Mouse (Mus musculus) liver, embryonic 12.5 days (tissue): ENCODE measurements at regions not wholly inside any gene's neighbourhood (a gene's known extent, or its start where the extent isn't known, plus 50 kb on each side); places are given as distances from the start of the nearest gene placed in this dataset.
A peak's percentile ranks its signal among the peaks of the same experiment; 100 is the strongest.

Source experiments
- ATAC-seq: fragments of 200-750 bp; cut with Nextera tagmentation; 2 replicates; pipeline ENCODE4 v1.8.0; 2017; ENCODE audit warnings: moderate number of reproducible peaks, mild to moderate bottlenecking, moderate library complexity
- H3K27ac ChIP-seq: fragments of 300-500 bp; sonication (generic); 2 replicates; pipeline ENCODE4 v1.5.1; 2016; ENCODE audit warnings: mild to moderate bottlenecking
- H3K27me3 ChIP-seq: fragments of 300-500 bp; sonication (generic); replicated peaks from 2 replicates; pipeline ENCODE4 v1.6.1; 2016; ENCODE audit warnings: mild to moderate bottlenecking, moderate library complexity
- H3K36me3 ChIP-seq: fragments of 300-500 bp; sonication (generic); 2 replicates; pipeline ENCODE4 v1.6.1; 2016; ENCODE audit warnings: mild to moderate bottlenecking, moderate library complexity
- H3K4me1 ChIP-seq: fragments of 300-500 bp; sonication (generic); 2 replicates; pipeline ENCODE4 v1.6.1; 2016
- H3K4me2 ChIP-seq: fragments of 300-500 bp; sonication (generic); 2 replicates; pipeline ENCODE4 v1.6.1; 2016; ENCODE audit warnings: mild to moderate bottlenecking, moderate library complexity
- H3K4me3 ChIP-seq: fragments of 300-500 bp; sonication (generic); 2 replicates; pipeline ENCODE4 v1.5.1; 2016; ENCODE audit warnings: mild to moderate bottlenecking, moderate library complexity
- H3K9ac ChIP-seq: fragments of 300-500 bp; sonication (generic); 2 replicates; pipeline ENCODE4 v1.6.1; 2016; ENCODE audit warnings: mild to moderate bottlenecking, moderate library complexity
- H3K9me3 ChIP-seq: fragments of 300-500 bp; sonication (generic); replicated peaks from 2 replicates; pipeline ENCODE4 v1.6.1; 2016; ENCODE audit warnings: mild to moderate bottlenecking, moderate library complexity
- WGBS: fragments of 180-500 bp; shearing (Covaris S2); methylation state at CpG from one replicate; pipeline ENCODE4 v1.1.7; 2016; ENCODE audit not compliant: insufficient replicate concordance; 5-methylcytosine and 5-hydroxymethylcytosine counted together

DNA sequence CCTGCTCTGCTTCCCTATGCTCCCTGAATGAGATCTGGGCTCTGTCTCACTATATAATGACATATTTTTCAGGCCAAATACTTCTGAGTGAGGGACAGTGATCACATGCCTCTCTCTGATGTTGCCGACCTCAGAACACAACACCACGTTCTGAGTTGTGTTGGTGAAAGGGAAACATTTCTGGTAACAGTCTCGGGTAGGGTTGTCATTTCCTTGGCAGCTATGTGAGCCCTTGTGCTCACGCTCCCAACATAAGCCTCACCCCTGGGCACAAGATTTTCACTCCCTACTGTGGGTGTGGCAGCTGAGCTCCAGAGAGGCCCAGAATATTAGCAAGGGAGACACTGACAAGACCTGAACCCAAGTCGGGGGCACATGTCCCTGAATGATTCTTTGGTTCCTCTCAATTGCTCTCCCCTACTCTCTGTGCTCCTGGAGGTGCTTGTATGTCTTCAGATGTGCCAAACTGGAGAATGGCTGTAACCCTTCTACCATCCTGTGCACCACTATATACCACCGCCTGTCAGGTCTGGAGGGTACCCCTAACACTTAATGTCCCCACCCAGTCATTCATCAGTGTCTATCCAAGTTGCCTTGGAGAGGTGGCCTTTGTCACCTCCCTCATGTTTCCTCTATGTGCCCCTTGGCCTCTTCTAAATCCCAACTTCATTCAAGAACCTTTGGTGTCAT, 62.5 kb upstream of the Ampd3 start:
- H3K4me3 ChIP-seq, result no peak overlapping the region
- H3K27ac ChIP-seq, result no peak overlapping the region
- no peak overlapping the region for H3K9ac ChIP-seq
- H3K4me1 ChIP-seq, result 0 out of 2 replicates have a peak, but pooled peaks cover 6% of the 10 kb centered on the region
- peaks cover 6% of the 10 kb centered on the region; the same call in 1 of the 2 replicates for H3K27me3 ChIP-seq
- H3K4me2 ChIP-seq, result no peak overlapping the region
- no peaks in the 10 kb centered on the region for H3K9me3 ChIP-seq
- ATAC-seq, result no peak
- 59% methylated on average over 6 of the region's 6 CpGs for whole genome bisulfite sequencing
- no peaks in the 10 kb centered on the region for H3K36me3 ChIP-seq

DNA sequence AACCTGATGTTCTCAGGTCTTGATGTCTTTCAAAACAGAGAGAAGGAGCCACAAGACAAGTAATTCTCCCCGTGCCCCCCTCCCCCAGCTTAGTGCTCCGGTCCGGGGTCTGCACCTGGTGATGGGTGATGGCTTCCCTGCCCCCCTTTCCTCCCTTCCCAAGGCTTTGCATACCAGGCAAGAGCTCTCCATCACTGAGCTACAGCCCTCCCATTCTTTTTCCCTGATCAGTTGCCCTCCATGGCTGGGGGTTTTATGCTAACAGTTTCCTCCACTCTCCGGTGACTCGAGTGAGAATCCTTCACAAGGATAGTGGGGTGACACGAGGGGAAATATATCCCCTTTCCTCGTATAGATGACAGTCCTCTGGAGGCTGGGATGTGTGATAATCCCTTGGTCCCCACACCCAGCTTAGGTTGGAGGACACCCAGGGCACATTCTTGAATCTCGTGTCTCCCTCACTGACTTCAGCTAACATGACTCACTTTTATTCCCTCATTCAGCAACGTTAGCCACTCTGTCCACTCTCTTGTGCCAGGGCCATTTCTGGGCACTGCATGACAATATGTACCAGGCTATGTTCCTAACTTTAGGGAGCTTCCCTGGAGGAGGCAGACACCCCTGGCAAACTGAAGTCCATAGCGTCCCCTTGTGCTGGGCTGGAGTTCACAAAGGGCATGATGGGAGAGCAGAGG, 61.9 kb upstream of the Ampd3 start:
- Histone ChIP-seq H3K9ac (no peak overlapping the region), H3K4me3 (no peak overlapping the region), H3K4me2 (no peak overlapping the region), H3K4me1 (0 out of 2 replicates have a peak, but pooled peaks cover 6% of the 10 kb centered on the region), H3K27ac (no peak overlapping the region), H3K36me3 (no peaks in the 10 kb centered on the region), H3K27me3 (peaks cover 6% of the 10 kb centered on the region; the same call in 1 of the 2 replicates), H3K9me3 (no peaks in the 10 kb centered on the region; the same call in 1 of the 2 replicates)
- WGBS, result 57% methylated on average over 10 of the region's 10 CpGs
- ATAC-seq, result no peak

DNA sequence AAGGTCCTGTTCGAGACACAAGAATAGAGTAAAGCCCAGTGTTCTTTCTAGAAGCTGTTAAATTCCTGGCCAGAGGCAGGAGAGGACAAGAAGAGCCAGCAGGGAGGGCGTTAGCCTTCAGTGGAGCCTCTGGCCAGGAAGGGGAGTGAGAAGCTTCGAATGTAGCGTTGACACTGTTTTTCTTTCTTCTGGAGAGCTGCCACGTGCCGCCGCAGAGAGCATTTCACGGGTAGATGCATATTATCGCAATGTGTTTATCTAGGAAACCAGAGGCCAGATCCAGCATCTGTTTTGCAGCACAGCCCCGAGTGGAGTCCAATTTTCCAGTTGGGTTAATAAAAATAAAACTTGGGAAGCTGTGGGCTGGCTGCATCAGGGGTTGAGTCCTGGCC, 61.3 kb upstream of the Ampd3 start:
- ATAC-seq, result no peak
- no peaks in the 10 kb centered on the region for H3K36me3 ChIP-seq
- H3K9me3 ChIP-seq, result no peaks in the 10 kb centered on the region; the same call in 1 of the 2 replicates
- H3K4me1 ChIP-seq, result 0 out of 2 replicates have a peak, but pooled peaks cover 6% of the 10 kb centered on the region
- no peak overlapping the region for H3K4me3 ChIP-seq
- WGBS, result 62% methylated on average over 10 of the region's 10 CpGs
- H3K27me3 ChIP-seq, result peaks cover 6% of the 10 kb centered on the region; the same call in 1 of the 2 replicates
- H3K9ac ChIP-seq, result no peak overlapping the region
- no peak overlapping the region for H3K4me2 ChIP-seq
- H3K27ac ChIP-seq, result no peak overlapping the region

DNA sequence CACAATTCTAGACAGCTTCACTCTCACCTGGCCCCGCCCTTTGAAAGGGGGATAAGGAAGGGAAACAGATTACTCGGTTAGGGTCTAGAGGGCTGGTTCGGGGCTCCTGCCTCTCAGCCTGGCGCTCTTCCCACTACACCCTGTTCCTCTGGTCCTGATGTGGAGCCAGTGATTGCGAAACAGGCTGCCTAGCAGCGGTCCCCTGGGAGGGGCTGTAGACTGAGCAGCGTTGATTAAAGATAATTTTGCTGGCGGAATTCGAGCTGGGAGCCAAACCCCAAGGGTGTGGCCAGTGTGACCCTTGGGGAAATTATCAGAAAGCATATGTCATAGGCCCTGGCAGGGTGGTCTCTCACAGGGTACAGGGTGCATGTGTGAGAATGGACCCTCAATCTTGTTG, 59.9 kb upstream of the Ampd3 start:
- H3K27ac ChIP-seq, result no peak overlapping the region
- H3K36me3 ChIP-seq, result no peaks in the 10 kb centered on the region
- peaks cover 6% of the 10 kb centered on the region; the same call in 1 of the 2 replicates for H3K27me3 ChIP-seq
- no peak overlapping the region for H3K9ac ChIP-seq
- H3K4me2 ChIP-seq, result no peak overlapping the region
- H3K4me3 ChIP-seq, result no peak overlapping the region
- H3K4me1 ChIP-seq, result 0 out of 2 replicates have a peak, but pooled peaks cover 6% of the 10 kb centered on the region
- no peak for ATAC-seq
- H3K9me3 ChIP-seq, result no peaks in the 10 kb centered on the region; the same call in 1 of the 2 replicates
- 44% methylated on average over 9 of the region's 9 CpGs for WGBS

DNA sequence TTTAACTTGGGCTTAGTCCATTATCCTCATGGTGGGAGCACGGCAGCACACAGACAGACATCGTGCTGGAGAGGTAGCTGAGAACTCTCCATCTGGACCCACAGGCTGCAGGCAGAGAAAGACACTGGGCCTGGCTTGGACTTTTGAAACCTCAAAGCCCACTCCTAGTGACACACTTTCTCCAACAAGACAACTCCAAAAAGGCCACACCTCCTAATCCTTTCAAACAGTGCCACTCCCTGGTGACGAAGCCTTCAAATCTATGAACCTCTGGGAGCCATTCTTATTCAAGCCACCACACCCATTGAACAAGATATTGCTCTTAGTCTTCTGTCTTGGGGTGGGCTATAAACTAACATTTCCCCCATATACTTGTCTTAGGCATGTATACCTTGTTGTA, 59.2 kb upstream of the Ampd3 start:
- Histone ChIP-seq H3K36me3 (no peaks in the 10 kb centered on the region), H3K27ac (no peak overlapping the region), H3K9me3 (no peaks in the 10 kb centered on the region; the same call in 1 of the 2 replicates), H3K27me3 (peaks cover 6% of the 10 kb centered on the region; the same call in 1 of the 2 replicates), H3K9ac (no peak overlapping the region), H3K4me1 (0 out of 2 replicates have a peak, but pooled peaks cover 6% of the 10 kb centered on the region), H3K4me2 (no peak overlapping the region), H3K4me3 (no peak overlapping the region)
- 77% methylated on average over 3 of the region's 3 CpGs for WGBS
- no peak for ATAC-seq

DNA sequence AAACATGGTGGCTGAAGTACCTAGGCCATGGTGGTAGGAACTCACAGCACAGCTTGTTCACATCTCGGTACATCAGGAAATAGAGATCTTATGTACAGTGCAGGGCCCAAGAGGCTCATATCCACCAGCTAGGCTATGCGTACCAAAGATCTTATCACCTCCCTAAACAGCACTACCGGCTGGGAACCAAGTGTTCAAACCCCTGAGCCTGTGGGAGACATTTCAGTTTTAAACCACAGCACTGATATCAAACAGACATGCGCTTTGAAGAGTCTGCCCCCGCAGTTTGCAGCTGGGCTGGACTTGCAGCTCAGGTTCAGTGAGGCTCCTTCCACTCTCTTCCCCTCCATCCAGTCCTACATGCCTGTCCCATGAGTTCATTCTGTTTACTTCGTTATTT, 58.4 kb upstream of the Ampd3 start:
- ATAC-seq, result no peak

DNA sequence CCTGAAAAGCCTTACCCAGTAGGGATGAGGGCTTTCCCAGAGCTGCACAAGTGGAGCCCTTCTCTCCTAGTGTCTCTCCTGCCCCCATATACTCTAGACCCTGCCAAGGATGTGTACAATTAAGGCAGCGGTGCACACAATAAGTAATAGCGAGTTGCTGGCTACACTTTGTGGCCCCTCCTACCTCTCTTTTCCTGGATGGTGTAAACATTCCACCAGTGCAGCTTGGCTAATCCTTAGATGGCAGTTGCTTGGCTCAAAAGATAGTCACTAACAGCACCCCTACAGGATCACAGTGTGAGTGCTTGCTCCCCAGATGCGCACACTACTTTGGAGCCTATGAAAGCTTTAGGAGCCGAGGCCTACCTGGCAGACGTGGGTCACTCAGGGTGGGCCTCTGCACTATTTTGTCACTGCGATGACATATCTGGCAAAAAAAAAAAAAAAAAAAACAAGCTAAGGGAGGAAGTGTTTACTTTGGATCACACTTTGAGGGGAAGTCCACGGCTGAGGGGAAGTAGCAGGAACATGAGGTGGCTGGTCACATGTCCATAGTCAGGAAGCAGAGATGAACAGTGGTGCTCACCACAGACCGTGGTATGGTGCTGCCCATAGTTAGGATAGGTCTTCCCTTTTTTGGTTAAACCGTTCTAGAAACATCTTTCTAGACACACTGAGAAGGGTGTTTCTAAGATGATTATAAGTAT, 57.6 kb upstream of the Ampd3 start:
- Histone ChIP-seq H3K27me3 (peaks cover 10% of the 10 kb centered on the region; the same call in 1 of the 2 replicates), H3K27ac (no peak overlapping the region), H3K9ac (no peak overlapping the region), H3K36me3 (no peaks in the 10 kb centered on the region), H3K4me3 (no peak overlapping the region), H3K4me1 (0 out of 2 replicates have a peak, but pooled peaks cover 6% of the 10 kb centered on the region), H3K4me2 (no peak overlapping the region), H3K9me3 (no peaks in the 10 kb centered on the region; the same call in 1 of the 2 replicates)
- WGBS, result 61% methylated on average over 9 of the region's 9 CpGs
- no peak for ATAC-seq

More for the DNA sequence above, 58.4 kb upstream of the Ampd3 start:
- Histone ChIP-seq H3K27me3 (peaks cover 10% of the 10 kb centered on the region; the same call in 1 of the 2 replicates), H3K4me3 (no peak overlapping the region), H3K27ac (no peak overlapping the region), H3K9ac (no peak overlapping the region), H3K4me1 (0 out of 2 replicates have a peak, but pooled peaks cover 6% of the 10 kb centered on the region), H3K36me3 (no peaks in the 10 kb centered on the region), H3K9me3 (no peaks in the 10 kb centered on the region; the same call in 1 of the 2 replicates), H3K4me2 (no peak overlapping the region)
- 63% methylated on average over 6 of the region's 6 CpGs for WGBS

DNA sequence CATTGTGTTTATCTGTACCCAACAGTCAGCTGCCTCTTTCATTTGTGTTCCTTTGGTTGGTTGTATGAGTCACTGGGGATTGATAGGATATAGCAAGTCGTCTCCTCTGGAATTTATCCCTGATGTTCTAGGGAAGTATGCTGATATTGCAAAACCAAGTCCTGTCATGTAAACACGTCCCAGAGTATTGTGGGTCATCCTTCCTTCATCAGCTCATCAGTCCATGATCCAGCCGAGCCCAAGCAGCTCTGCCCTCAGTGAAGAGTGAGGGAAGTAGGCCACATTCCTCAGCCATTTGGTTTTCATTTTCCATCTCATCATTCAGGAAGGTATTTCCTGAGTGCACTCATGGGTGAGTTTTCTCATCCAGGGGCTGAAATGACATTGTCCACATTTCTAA, 54.3 kb upstream of the Ampd3 start:
- Histone ChIP-seq H3K36me3 (no peaks in the 10 kb centered on the region), H3K27ac (no peak overlapping the region), H3K4me3 (no peak overlapping the region), H3K9ac (no peak overlapping the region), H3K27me3 (0 out of 2 replicates have a peak, but pooled peaks cover 8% of the 10 kb centered on the region), H3K4me2 (no peak overlapping the region), H3K4me1 (no peaks in the 10 kb centered on the region), H3K9me3 (no peaks in the 10 kb centered on the region; the same call in 1 of the 2 replicates)
- WGBS, result 49% methylated on average over 3 of the region's 3 CpGs
- ATAC-seq, result no peak

DNA sequence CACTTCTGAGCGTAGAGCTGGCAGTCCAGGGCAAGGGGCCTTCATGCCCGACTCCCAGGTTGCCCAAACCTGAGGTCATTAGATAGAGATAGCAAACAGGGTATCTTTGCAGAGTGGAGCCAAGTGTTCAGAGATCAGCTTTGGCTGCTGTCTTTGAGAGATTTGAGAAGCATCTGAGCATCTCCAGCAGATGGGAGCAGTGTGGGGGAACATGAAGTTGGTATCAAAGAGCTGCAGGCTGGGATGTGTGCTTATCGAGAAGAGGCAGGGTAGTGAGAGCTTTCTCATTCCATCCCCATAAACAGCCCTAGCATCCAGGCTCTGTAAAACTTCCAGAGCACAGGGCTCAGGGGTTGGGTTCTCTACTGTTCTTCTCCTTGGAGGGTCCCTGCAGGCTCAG, 52.9 kb upstream of the Ampd3 start:
- 0 out of 2 replicates have a peak, but pooled peaks cover 11% of the 10 kb centered on the region for H3K27me3 ChIP-seq
- 61% methylated on average over 3 of the region's 3 CpGs for WGBS
- peak; percentile 81 for ATAC-seq
- no peak overlapping the region for H3K4me2 ChIP-seq
- no peak overlapping the region for H3K9ac ChIP-seq
- no peaks in the 10 kb centered on the region; the same call in 1 of the 2 replicates for H3K9me3 ChIP-seq
- no peak overlapping the region for H3K4me3 ChIP-seq
- H3K4me1 ChIP-seq, result no peaks in the 10 kb centered on the region
- no peak overlapping the region for H3K27ac ChIP-seq
- H3K36me3 ChIP-seq, result no peaks in the 10 kb centered on the region

DNA sequence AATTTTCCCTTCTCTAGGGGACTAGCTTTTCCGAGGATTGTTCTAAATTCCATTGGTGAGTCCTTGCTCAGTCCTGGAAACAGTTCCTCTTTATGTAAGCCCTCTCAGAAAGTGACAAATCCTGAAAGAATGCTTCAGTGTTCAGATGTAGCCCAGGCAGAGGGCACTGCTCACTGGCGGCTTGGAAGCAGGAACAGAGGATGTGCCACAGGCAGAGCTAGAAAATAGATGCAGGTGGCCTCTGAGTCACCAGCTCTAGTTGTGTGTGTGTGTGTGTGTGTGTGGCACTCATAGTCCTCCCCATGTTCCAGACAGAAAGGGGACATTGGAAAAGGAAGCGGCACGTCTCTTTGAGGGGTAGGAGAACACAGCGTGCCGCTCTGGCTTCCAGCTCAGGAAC, 52.5 kb upstream of the Ampd3 start:
- ATAC-seq, result no peak
- H3K27ac ChIP-seq, result no peak overlapping the region
- H3K9ac ChIP-seq, result no peak overlapping the region
- no peaks in the 10 kb centered on the region; the same call in 1 of the 2 replicates for H3K9me3 ChIP-seq
- H3K36me3 ChIP-seq, result no peaks in the 10 kb centered on the region
- no peaks in the 10 kb centered on the region for H3K4me1 ChIP-seq
- H3K4me3 ChIP-seq, result no peak overlapping the region
- 59% methylated on average over 6 of the region's 6 CpGs for WGBS
- H3K27me3 ChIP-seq, result 0 out of 2 replicates have a peak, but pooled peaks cover 11% of the 10 kb centered on the region
- no peak overlapping the region for H3K4me2 ChIP-seq

DNA sequence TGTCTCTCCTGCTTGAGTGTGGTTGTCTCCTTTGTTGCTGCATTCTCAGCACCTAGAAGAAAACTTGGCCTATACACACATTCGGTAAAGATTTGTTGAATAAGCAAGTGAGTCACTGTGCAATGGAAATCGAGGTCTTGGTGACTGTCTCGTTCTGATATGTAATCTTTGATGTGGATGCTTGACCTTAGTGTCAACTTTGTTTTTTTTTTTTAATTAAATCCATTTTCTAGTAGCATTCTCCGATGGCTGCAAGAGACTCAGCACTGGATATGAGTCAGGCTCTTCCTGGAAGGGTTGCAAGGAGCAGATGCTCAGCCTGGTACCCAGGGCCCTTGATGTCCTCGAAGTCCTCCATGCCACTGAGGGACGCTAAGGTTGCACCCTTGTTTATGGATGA, 50.9 kb upstream of the Ampd3 start:
- 68% methylated on average over 6 of the region's 6 CpGs for WGBS
- no peak for ATAC-seq
- Histone ChIP-seq H3K4me1 (no peaks in the 10 kb centered on the region), H3K27ac (no peak overlapping the region), H3K4me2 (no peak overlapping the region), H3K27me3 (0 out of 2 replicates have a peak, but pooled peaks cover 11% of the 10 kb centered on the region), H3K36me3 (no peaks in the 10 kb centered on the region), H3K9ac (no peak overlapping the region), H3K4me3 (no peak overlapping the region), H3K9me3 (no peaks in the 10 kb centered on the region)
